Mouse (Mus musculus): ENCODE data around the gene Sh3kbp1. TPM values are rescaled to one million over a fixed set of nuclear protein-coding genes. Genes with fewer than 3 reads are reported as not detected.

Gene Sh3kbp1
- total and polyA plus RNA-seq, 3 experiments = 18.6 to 37.7 TPM; not detected in 1

GRCm38 (mm10) chrX:159909446-159910277, 282.6 kb downstream of the Sh3kbp1 start:
- TF ChIP-seq RCOR1 (IDR thresholded peaks at IDR 0.05; ENCODE audit: low read depth, low read length) = peak; percentile 54
- TF ChIP-seq MEF2A (IDR thresholded peaks at IDR 0.05; ENCODE audit: extremely low read depth, insufficient replicate concordance, low read depth, low read length, poor library complexity, severe bottlenecking) = peak; percentile 97
- no peak for TF ChIP-seq ELF1 (IDR thresholded peaks at IDR 0.05; ENCODE audit: low read depth, low read length)
- peak; percentile 77 for TF ChIP-seq SIN3A (IDR thresholded peaks at IDR 0.05; ENCODE audit: low read length)
- peak; percentile 59; the same call in 1 of the 2 replicates for TF ChIP-seq MYB (IDR thresholded peaks at IDR 0.05; ENCODE audit: low read depth, low read length)
- TF ChIP-seq GABPA (IDR thresholded peaks at IDR 0.05; ENCODE audit: low read depth, low read length) = no peak
- TF ChIP-seq HCFC1 (IDR thresholded peaks at IDR 0.05; ENCODE audit: low read depth, low read length) = no peak
- TF ChIP-seq EP300 (IDR thresholded peaks at IDR 0.05; ENCODE audit: low read depth in 1 of 2, low read length in 2 of 2) = peak; percentile 49 to 65
- peak; percentile 60 for TF ChIP-seq MXI1 (IDR thresholded peaks at IDR 0.05; ENCODE audit: low read depth, low read length)
- no peak for TF ChIP-seq ZKSCAN1 (IDR thresholded peaks at IDR 0.05; ENCODE audit: low read depth, low read length)
- peak; percentile 50; the same call in 1 of the 2 replicates for TF ChIP-seq ZNF384 (IDR thresholded peaks at IDR 0.05; ENCODE audit: low read depth, low read length)
- TF ChIP-seq GATA1 (IDR thresholded peaks at IDR 0.05; ENCODE audit: low read depth, low read length) = 0 out of 2 replicates have a peak, but pooled peaks have one; percentile 16
- TF ChIP-seq E2F4 (IDR thresholded peaks at IDR 0.05; ENCODE audit: borderline replicate concordance, low read depth, low read length) = no peak
- peak; percentile 9; the same call in 1 of the 2 replicates for TF ChIP-seq ZC3H11A (IDR thresholded peaks at IDR 0.05; ENCODE audit: low read depth, low read length)
- no peak for TF ChIP-seq NRF1 (IDR thresholded peaks at IDR 0.05; ENCODE audit: insufficient read depth, low read depth, low read length, poor library complexity, severe bottlenecking)
- TF ChIP-seq TCF12 (IDR thresholded peaks at IDR 0.05; ENCODE audit: low read depth, low read length) = peak; percentile 53; the same call in 1 of the 2 replicates
- peak; percentile 89 for TF ChIP-seq ETS1 (IDR thresholded peaks at IDR 0.05; ENCODE audit: low read depth, low read length)
- 0 out of 2 replicates have a peak, but pooled peaks have one; percentile 49 for TF ChIP-seq MAZ (IDR thresholded peaks at IDR 0.05; ENCODE audit: low read depth, low read length)

More at GRCm38 (mm10) chrX:159909446-159910277, 282.6 kb downstream of the Sh3kbp1 start:
- DNase-seq (ENCODE audit: low read depth, low spot score) = peak; percentile 74
- H3K9ac ChIP-seq (ENCODE audit: control insufficient read depth, low read depth, low read length, poor library complexity, severe bottlenecking) = no peak overlapping the region
- H3K27ac ChIP-seq (ENCODE audit: control insufficient read depth, low read depth, low read length) = peak overlapping the region; percentile 54; the same call in 1 of the 2 replicates
- no peaks in the 10 kb centered on the region for H3K9me3 ChIP-seq (replicated peaks; ENCODE audit: insufficient read depth, low read length)
- no peaks in the 10 kb centered on the region for H3K27me3 ChIP-seq (ENCODE audit: control insufficient read depth in 1 of 2, insufficient read depth in 2 of 2, low read length in 2 of 2)
- H3K4me3 ChIP-seq (ENCODE audit: control insufficient read depth in 1 of 2, insufficient read depth in 1 of 2, low read depth in 2 of 2, low read length in 2 of 2) = peak overlapping the region in 1 of 2 experiments; percentile 23; a peak in 2 of 4 replicates
- H3K36me3 ChIP-seq (ENCODE audit: control insufficient read depth in 1 of 2, insufficient read depth in 2 of 2, low read length in 2 of 2) = peaks cover 0 to 44% of the 10 kb centered on the region in 2 experiments; a peak in 3 of 4 replicates
- peaks cover 31 to 36% of the 10 kb centered on the region in 2 experiments for H3K4me1 ChIP-seq (ENCODE audit: control insufficient read depth in 1 of 2, insufficient read depth in 2 of 2, low read length in 2 of 2)
- H3K79me2 ChIP-seq (ENCODE audit: control insufficient read depth, insufficient read depth, low read length, poor library complexity) = no peaks in the 10 kb centered on the region
